Mouse (Mus musculus): Measurements from ENCODE around the gene Cnnm2.

Cnnm2 gene

GRCm38 (mm10) chr19:46846056-46846455, 84.7 kb downstream of the Cnnm2 start:
- no peak for DNase-seq (ENCODE audit: low spot score in 2 of 2)

GRCm38 (mm10) chr19:46846459-46846858, 85.1 kb downstream of the Cnnm2 start:
- no peak for DNase-seq (ENCODE audit: low spot score in 2 of 2)

GRCm38 (mm10) chr19:46848381-46849268, 87.2 kb downstream of the Cnnm2 start:
- peak in 1 of 2 experiments; percentile 44 for DNase-seq (ENCODE audit: low spot score in 2 of 2)

GRCm38 (mm10) chr19:46849443-46849997, 88.1 kb downstream of the Cnnm2 start:
- DNase-seq (ENCODE audit: low spot score in 2 of 2): peak; percentile 83

GRCm38 (mm10) chr19:46856232-46856631, 94.8 kb downstream of the Cnnm2 start:
- DNase-seq (ENCODE audit: low spot score in 2 of 2): no peak

GRCm38 (mm10) chr19:46856780-46857179, 95.4 kb downstream of the Cnnm2 start:
- no peak for DNase-seq (ENCODE audit: low spot score in 2 of 2)

GRCm38 (mm10) chr19:46857277-46857989, 96.0 kb downstream of the Cnnm2 start:
- no peak for DNase-seq (ENCODE audit: low spot score in 2 of 2)

- no peak for DNase-seq (ENCODE audit: low spot score in 2 of 2)
Measured at GRCm38 (mm10) chr19:46858200-46858599, 96.8 kb downstream of the Cnnm2 start.

GRCm38 (mm10) chr19:46862556-46862955, 101.2 kb downstream of the Cnnm2 start:
- DNase-seq (ENCODE audit: low spot score in 2 of 2): no peak

- peak in 1 of 2 experiments; percentile 55 for DNase-seq (ENCODE audit: low spot score in 2 of 2)
Measured at GRCm38 (mm10) chr19:46863236-46863927, 102.0 kb downstream of the Cnnm2 start.

- no peak for DNase-seq (ENCODE audit: low spot score in 2 of 2)
Measured at GRCm38 (mm10) chr19:46864079-46864478, 102.7 kb downstream of the Cnnm2 start.

GRCm38 (mm10) chr19:46864731-46865331, 103.4 kb downstream of the Cnnm2 start:
- DNase-seq (ENCODE audit: low spot score in 2 of 2): no peak

GRCm38 (mm10) chr19:46865381-46865780, 104.0 kb downstream of the Cnnm2 start:
- DNase-seq (ENCODE audit: low spot score in 2 of 2): no peak

GRCm38 (mm10) chr19:46869049-46869448, 107.7 kb downstream of the Cnnm2 start:
- no peak for DNase-seq (ENCODE audit: low spot score in 2 of 2)

- peak; percentile 84 to 94 for DNase-seq (ENCODE audit: low spot score in 2 of 2)
Measured at GRCm38 (mm10) chr19:46869526-46869925, 108.1 kb downstream of the Cnnm2 start.

- DNase-seq (ENCODE audit: low spot score in 2 of 2): no peak
Measured at GRCm38 (mm10) chr19:46871096-46871495, 109.7 kb downstream of the Cnnm2 start.

- no peak for DNase-seq (ENCODE audit: low spot score in 2 of 2)
Measured at GRCm38 (mm10) chr19:46871651-46872050, 110.3 kb downstream of the Cnnm2 start.

GRCm38 (mm10) chr19:46873924-46874323, 112.5 kb downstream of the Cnnm2 start:
- no peak for DNase-seq (ENCODE audit: low spot score in 2 of 2)

- DNase-seq (ENCODE audit: low spot score in 2 of 2): peak; percentile 85 to 95
Measured at GRCm38 (mm10) chr19:46875790-46876189, 114.4 kb downstream of the Cnnm2 start.

- no peak for DNase-seq (ENCODE audit: low spot score in 2 of 2)
Measured at GRCm38 (mm10) chr19:46877886-46878285, 116.5 kb downstream of the Cnnm2 start.

- peak; percentile 61 to 80 for DNase-seq (ENCODE audit: low spot score in 2 of 2)
Measured at GRCm38 (mm10) chr19:46878346-46878745, 117.0 kb downstream of the Cnnm2 start.
